Mouse (Mus musculus): ENCODE data around the gene Cpe. TPM values are rescaled to one million over a fixed set of nuclear protein-coding genes. Genes with fewer than 3 reads are reported as not detected.

Gene Cpe
- total and polyA plus RNA-seq, 3 experiments, result 0.13 TPM; not detected in 2

GRCm38 (mm10) chr8:64590456-64590855 is 102.4 kb downstream of the Cpe start:
- Histone ChIP-seq H3K4me1 (ENCODE audit: control insufficient read depth in 1 of 2, insufficient read depth in 2 of 2) (no peaks in the 10 kb centered on the region), H3K27me3 (replicated peaks) (peaks cover 11% of the 10 kb centered on the region), H3K27ac (ENCODE audit: insufficient read depth, low read depth) (no peak overlapping the region), H3K9me3 (replicated peaks; ENCODE audit: low read length) (no peaks in the 10 kb centered on the region), H3K4me2 (ENCODE audit: insufficient read depth, low read depth, poor library complexity, severe bottlenecking) (no peak overlapping the region), H3K79me2 (replicated peaks; ENCODE audit: control insufficient read depth, extremely low read depth, insufficient read depth, poor library complexity, severe bottlenecking) (no peaks in the 10 kb centered on the region), H3K36me3 (replicated peaks in 1 of 2; ENCODE audit: control insufficient read depth in 1 of 2, insufficient read depth in 1 of 2, low read length in 1 of 2) (no peaks in the 10 kb centered on the region), H3K4me3 (replicated peaks in 1 of 3; ENCODE audit: low read depth in 2 of 3, low read length in 2 of 3, poor library complexity in 1 of 3) (no peak overlapping the region), H3K9ac (ENCODE audit: insufficient read depth, low read depth) (no peak overlapping the region)
- TF ChIP-seq BHLHE40 (IDR thresholded peaks at IDR 0.05; ENCODE audit: low read depth, low read length) (no peak), CHD2 (IDR thresholded peaks at IDR 0.05; ENCODE audit: low read length) (no peak), MAX (IDR thresholded peaks at IDR 0.05; ENCODE audit: low read length) (no peak), RAD21 (IDR thresholded peaks at IDR 0.05; ENCODE audit: low read depth, low read length) (no peak), GABPA (IDR thresholded peaks at IDR 0.05; ENCODE audit: insufficient replicate concordance, low read depth, low read length) (no peak)
- DNase-seq (ENCODE audit: extremely low read depth), result no peak
- in situ Hi-C loops (cut with MboI; ENCODE audit: low pct_ligation_motif_present, low pct_unique_long_range_greater_than_20kb, low sequenced_read_pairs), result no loop called here
- dilution Hi-C loops (cut with MboI; ENCODE audit: extremely low pct_ligation_motif_present, extremely low pct_unique_long_range_greater_than_20kb, low sequenced_read_pairs), result no loop called here

GRCm38 (mm10) chr8:64582887-64583286 is 110.0 kb downstream of the Cpe start:
- Histone ChIP-seq H3K27ac (ENCODE audit: insufficient read depth, low read depth) (no peak overlapping the region), H3K4me1 (ENCODE audit: control insufficient read depth in 1 of 2, insufficient read depth in 2 of 2) (no peaks in the 10 kb centered on the region), H3K9me3 (replicated peaks; ENCODE audit: low read length) (peaks cover 3% of the 10 kb centered on the region), H3K9ac (ENCODE audit: insufficient read depth, low read depth) (no peak overlapping the region), H3K4me2 (ENCODE audit: insufficient read depth, low read depth, poor library complexity, severe bottlenecking) (no peak overlapping the region), H3K79me2 (replicated peaks; ENCODE audit: control insufficient read depth, extremely low read depth, insufficient read depth, poor library complexity, severe bottlenecking) (no peaks in the 10 kb centered on the region), H3K4me3 (replicated peaks in 1 of 3; ENCODE audit: low read depth in 2 of 3, low read length in 2 of 3, poor library complexity in 1 of 3) (no peak overlapping the region), H3K27me3 (replicated peaks) (peaks cover 5% of the 10 kb centered on the region), H3K36me3 (replicated peaks in 1 of 2; ENCODE audit: control insufficient read depth in 1 of 2, insufficient read depth in 1 of 2, low read length in 1 of 2) (no peaks in the 10 kb centered on the region)
- dilution Hi-C loops (cut with MboI; ENCODE audit: extremely low pct_ligation_motif_present, extremely low pct_unique_long_range_greater_than_20kb, low sequenced_read_pairs), result no loop called here
- in situ Hi-C loops (cut with MboI; ENCODE audit: low pct_ligation_motif_present, low pct_unique_long_range_greater_than_20kb, low sequenced_read_pairs), result no loop called here
- no peak for DNase-seq (ENCODE audit: extremely low read depth)
- TF ChIP-seq ZC3H11A (IDR thresholded peaks at IDR 0.05; ENCODE audit: low read depth, low read length) (no peak), ETS1 (conservative IDR thresholded peaks at IDR 0.05; ENCODE audit: low read depth, low read length) (no peak), MAX (IDR thresholded peaks at IDR 0.05; ENCODE audit: low read length) (no peak), TCF12 (IDR thresholded peaks at IDR 0.05; ENCODE audit: low read depth, low read length) (no peak), E2F4 (IDR thresholded peaks at IDR 0.05; ENCODE audit: insufficient replicate concordance, low read depth, low read length) (no peak), RAD21 (IDR thresholded peaks at IDR 0.05; ENCODE audit: low read depth, low read length) (no peak)

GRCm38 (mm10) chr8:64578221-64578620 is 114.6 kb downstream of the Cpe start:
- TF ChIP-seq MAZ (IDR thresholded peaks at IDR 0.05; ENCODE audit: low read depth, low read length), result no peak
- no peak for TF ChIP-seq MAFK (IDR thresholded peaks at IDR 0.05; ENCODE audit: insufficient replicate concordance, low read length)
- TF ChIP-seq ZKSCAN1 (IDR thresholded peaks at IDR 0.05; ENCODE audit: borderline replicate concordance, low read depth, low read length), result no peak
- no peak for TF ChIP-seq POLR2A (IDR thresholded peaks at IDR 0.05; ENCODE audit: low read depth, low read length)
- no peak for TF ChIP-seq NELFE (IDR thresholded peaks at IDR 0.05; ENCODE audit: low read depth, low read length)
- TF ChIP-seq UBTF (IDR thresholded peaks at IDR 0.05; ENCODE audit: low read depth, low read length), result no peak
- no peak for TF ChIP-seq NRF1 (IDR thresholded peaks at IDR 0.05; ENCODE audit: low read depth, low read length)
- TF ChIP-seq HCFC1 (IDR thresholded peaks at IDR 0.05; ENCODE audit: low read depth, low read length), result no peak
- no peak for TF ChIP-seq SMC3 (IDR thresholded peaks at IDR 0.05; ENCODE audit: low read depth, low read length)
- no peak for TF ChIP-seq MAX (IDR thresholded peaks at IDR 0.05; ENCODE audit: low read length)
- no peak for TF ChIP-seq CHD2 (IDR thresholded peaks at IDR 0.05; ENCODE audit: low read length)
- no peak for TF ChIP-seq ZNF384 (IDR thresholded peaks at IDR 0.05; ENCODE audit: low read depth, low read length)
- TF ChIP-seq KAT2A (IDR thresholded peaks at IDR 0.05; ENCODE audit: insufficient replicate concordance, low read length), result no peak
- no peak for TF ChIP-seq PAX5 (IDR thresholded peaks at IDR 0.05; ENCODE audit: low read length)
- no peak for TF ChIP-seq RAD21 (IDR thresholded peaks at IDR 0.05; ENCODE audit: low read depth, low read length)
- no peak for TF ChIP-seq JUND (conservative IDR thresholded peaks at IDR 0.05; ENCODE audit: low read depth, low read length)
- TF ChIP-seq BHLHE40 (IDR thresholded peaks at IDR 0.05; ENCODE audit: low read depth, low read length), result no peak
- no peak for TF ChIP-seq MXI1 (IDR thresholded peaks at IDR 0.05; ENCODE audit: low read depth, low read length)
- no peak for TF ChIP-seq CTCF (conservative IDR thresholded peaks at IDR 0.05 in 1 of 2, IDR thresholded peaks at IDR 0.05 in 1 of 2; ENCODE audit: low read depth in 2 of 2, low read length in 2 of 2)
- no peak for DNase-seq (ENCODE audit: extremely low read depth)
- Histone ChIP-seq H3K4me2 (ENCODE audit: insufficient read depth, low read depth, poor library complexity, severe bottlenecking) (no peak overlapping the region), H3K9me3 (replicated peaks; ENCODE audit: low read length) (peaks cover 11% of the 10 kb centered on the region), H3K27ac (ENCODE audit: insufficient read depth, low read depth) (no peak overlapping the region), H3K4me1 (ENCODE audit: control insufficient read depth in 1 of 2, insufficient read depth in 2 of 2) (no peaks in the 10 kb centered on the region), H3K36me3 (replicated peaks in 1 of 2; ENCODE audit: control insufficient read depth in 1 of 2, insufficient read depth in 1 of 2, low read length in 1 of 2) (no peaks in the 10 kb centered on the region), H3K27me3 (replicated peaks) (peaks cover 5% of the 10 kb centered on the region), H3K9ac (ENCODE audit: insufficient read depth, low read depth) (no peak overlapping the region), H3K79me2 (replicated peaks; ENCODE audit: control insufficient read depth, extremely low read depth, insufficient read depth, poor library complexity, severe bottlenecking) (no peaks in the 10 kb centered on the region), H3K4me3 (replicated peaks in 1 of 3; ENCODE audit: low read depth in 2 of 3, low read length in 2 of 3, poor library complexity in 1 of 3) (no peak overlapping the region)
- in situ Hi-C loops (cut with MboI; ENCODE audit: low pct_ligation_motif_present, low pct_unique_long_range_greater_than_20kb, low sequenced_read_pairs), result no loop called here
- dilution Hi-C loops (cut with MboI; ENCODE audit: extremely low pct_ligation_motif_present, extremely low pct_unique_long_range_greater_than_20kb, low sequenced_read_pairs), result no loop called here

All from CH12.LX (cell line).